Mouse (Mus musculus) ES-Bruce4 (cell line): ENCODE results near the gene Gm21987. TPM values are rescaled to one million over a fixed set of nuclear protein-coding genes. Genes with fewer than 3 reads are reported as not detected.

Experiments used
- H3K27ac ChIP-seq: 2 replicates; pipeline ENCODE4 v1.5.1; 2012; ENCODE audit warnings: low read length, inconsistent platforms; ENCODE audit not compliant: insufficient read depth
- H3K27me3 ChIP-seq: 2 replicates; pipeline ENCODE4 v1.6.1; 2012; ENCODE audit warnings: mild to moderate bottlenecking, low read length, inconsistent platforms; ENCODE audit not compliant: control insufficient read depth, poor library complexity, insufficient read depth, severe bottlenecking
- H3K36me3 ChIP-seq: 2 replicates; pipeline ENCODE4 v1.6.1; 2012; ENCODE audit warnings: inconsistent platforms, mild to moderate bottlenecking, low read length, moderate library complexity; ENCODE audit not compliant: control insufficient read depth, poor library complexity, insufficient read depth, severe bottlenecking
- H3K4me1 ChIP-seq: one replicate; pipeline ENCODE4 v1.8.1; 2011; ENCODE audit warnings: low read length; ENCODE audit not compliant: control insufficient read depth, insufficient read depth
- H3K4me3 ChIP-seq: 2 replicates; pipeline ENCODE4 v1.5.1; 2011; ENCODE audit warnings: low read depth, mild to moderate bottlenecking, low read length
- H3K9ac ChIP-seq: 2 replicates; pipeline ENCODE4 v1.6.1; 2012; ENCODE audit warnings: low read depth, mild to moderate bottlenecking, inconsistent platforms; ENCODE audit not compliant: poor library complexity, severe bottlenecking
- H3K9me3 ChIP-seq: replicated peaks from 2 replicates; pipeline ENCODE4 v1.6.1; 2012; ENCODE audit warnings: mild to moderate bottlenecking, low read length, inconsistent platforms; ENCODE audit not compliant: control insufficient read depth, poor library complexity, insufficient read depth, severe bottlenecking
- CTCF ChIP-seq: IDR thresholded peaks from one replicate; pipeline ENCODE4 v1.8.1; 2011; ENCODE audit warnings: low read depth, low read length
- EP300 ChIP-seq: IDR thresholded peaks from 2 replicates; pipeline ENCODE4 v1.6.1; 2011; ENCODE audit warnings: low read depth, low read length; ENCODE audit not compliant: insufficient read depth
- POLR2A ChIP-seq: IDR thresholded peaks from one replicate; pipeline ENCODE4 v1.8.1; 2011; ENCODE audit warnings: low read length; ENCODE audit not compliant: insufficient read depth
- polyA plus RNA-seq: library from polyadenylated mRNA; stranded (reverse); fragments of >200 nt; gene quantifications from 2 replicates; pipeline ENCODE4 v1.2.4, GENCODE M21; 2011; ENCODE audit warnings: low read depth; ENCODE audit not compliant: missing spikeins, insufficient read depth, insufficient read length

Gm21987 gene
- polyA plus RNA-seq, 1 experiment: not detected

- TF ChIP-seq CTCF: no peak
- no peak for TF ChIP-seq EP300
- no peak for TF ChIP-seq POLR2A
- Histone ChIP-seq H3K27ac (no peak overlapping the region), H3K27me3 (no peaks in the 10 kb centered on the region), H3K4me1 (no peaks in the 10 kb centered on the region), H3K4me3 (no peak overlapping the region), H3K9me3 (no peaks in the 10 kb centered on the region), H3K9ac (no peak overlapping the region), H3K36me3 (no peaks in the 10 kb centered on the region)
Measured at GRCm38 (mm10) chr16:38370633-38371374, 24.0 kb downstream of the Gm21987 start.

- H3K4me3 ChIP-seq: no peak overlapping the region
- H3K27me3 ChIP-seq: no peaks in the 10 kb centered on the region
- no peaks in the 10 kb centered on the region for H3K4me1 ChIP-seq
- TF ChIP-seq POLR2A: no peak
- no peak for TF ChIP-seq EP300
- TF ChIP-seq CTCF: no peak
- no peaks in the 10 kb centered on the region for H3K9me3 ChIP-seq
- no peak overlapping the region for H3K9ac ChIP-seq
- H3K27ac ChIP-seq: no peak overlapping the region
- no peaks in the 10 kb centered on the region for H3K36me3 ChIP-seq
Measured at GRCm38 (mm10) chr16:38371705-38372296, 25.0 kb downstream of the Gm21987 start.

GRCm38 (mm10) chr16:38372876-38373275, 26.0 kb downstream of the Gm21987 start:
- TF ChIP-seq EP300 (no peak), CTCF (no peak), POLR2A (no peak)
- no peaks in the 10 kb centered on the region for H3K27me3 ChIP-seq
- no peaks in the 10 kb centered on the region for H3K9me3 ChIP-seq
- H3K9ac ChIP-seq: no peak overlapping the region
- H3K36me3 ChIP-seq: no peaks in the 10 kb centered on the region
- H3K4me3 ChIP-seq: no peak overlapping the region
- H3K27ac ChIP-seq: no peak overlapping the region
- H3K4me1 ChIP-seq: no peaks in the 10 kb centered on the region

- no peak for TF ChIP-seq EP300
- TF ChIP-seq CTCF: no peak
- no peak for TF ChIP-seq POLR2A
- H3K36me3 ChIP-seq: no peaks in the 10 kb centered on the region
- H3K27ac ChIP-seq: no peak overlapping the region
- no peak overlapping the region for H3K4me3 ChIP-seq
- no peaks in the 10 kb centered on the region for H3K27me3 ChIP-seq
- no peaks in the 10 kb centered on the region for H3K4me1 ChIP-seq
- no peaks in the 10 kb centered on the region for H3K9me3 ChIP-seq
- no peak overlapping the region for H3K9ac ChIP-seq
Measured at GRCm38 (mm10) chr16:38373439-38373838, 26.6 kb downstream of the Gm21987 start.

GRCm38 (mm10) chr16:38373941-38374340, 27.1 kb downstream of the Gm21987 start:
- no peaks in the 10 kb centered on the region for H3K4me1 ChIP-seq
- TF ChIP-seq CTCF (no peak), EP300 (no peak), POLR2A (no peak)
- H3K4me3 ChIP-seq: no peak overlapping the region
- no peak overlapping the region for H3K27ac ChIP-seq
- no peaks in the 10 kb centered on the region for H3K36me3 ChIP-seq
- H3K27me3 ChIP-seq: no peaks in the 10 kb centered on the region
- no peaks in the 10 kb centered on the region for H3K9me3 ChIP-seq
- H3K9ac ChIP-seq: no peak overlapping the region

GRCm38 (mm10) chr16:38374379-38375140, 27.7 kb downstream of the Gm21987 start:
- Histone ChIP-seq H3K9me3 (no peaks in the 10 kb centered on the region), H3K4me3 (no peak overlapping the region), H3K9ac (no peak overlapping the region), H3K27ac (no peak overlapping the region), H3K4me1 (no peaks in the 10 kb centered on the region), H3K36me3 (no peaks in the 10 kb centered on the region), H3K27me3 (no peaks in the 10 kb centered on the region)
- TF ChIP-seq CTCF (no peak), EP300 (no peak)
